Mouse (Mus musculus) ovary, postnatal 10 days (tissue): Measurements from ENCODE around the gene Lefty2.
"Not testable (repeated sequence)": the region's sequence is repeated elsewhere in the genome, so short reads cannot be mapped to it uniquely, and the experiment has no call there.

ENCODE experiments used
- DNase-seq: peaks from one replicate; pipeline ENCODE4 v3.0.0; 2022; ENCODE audit warnings: low spot score

Gene Lefty2

DNA sequence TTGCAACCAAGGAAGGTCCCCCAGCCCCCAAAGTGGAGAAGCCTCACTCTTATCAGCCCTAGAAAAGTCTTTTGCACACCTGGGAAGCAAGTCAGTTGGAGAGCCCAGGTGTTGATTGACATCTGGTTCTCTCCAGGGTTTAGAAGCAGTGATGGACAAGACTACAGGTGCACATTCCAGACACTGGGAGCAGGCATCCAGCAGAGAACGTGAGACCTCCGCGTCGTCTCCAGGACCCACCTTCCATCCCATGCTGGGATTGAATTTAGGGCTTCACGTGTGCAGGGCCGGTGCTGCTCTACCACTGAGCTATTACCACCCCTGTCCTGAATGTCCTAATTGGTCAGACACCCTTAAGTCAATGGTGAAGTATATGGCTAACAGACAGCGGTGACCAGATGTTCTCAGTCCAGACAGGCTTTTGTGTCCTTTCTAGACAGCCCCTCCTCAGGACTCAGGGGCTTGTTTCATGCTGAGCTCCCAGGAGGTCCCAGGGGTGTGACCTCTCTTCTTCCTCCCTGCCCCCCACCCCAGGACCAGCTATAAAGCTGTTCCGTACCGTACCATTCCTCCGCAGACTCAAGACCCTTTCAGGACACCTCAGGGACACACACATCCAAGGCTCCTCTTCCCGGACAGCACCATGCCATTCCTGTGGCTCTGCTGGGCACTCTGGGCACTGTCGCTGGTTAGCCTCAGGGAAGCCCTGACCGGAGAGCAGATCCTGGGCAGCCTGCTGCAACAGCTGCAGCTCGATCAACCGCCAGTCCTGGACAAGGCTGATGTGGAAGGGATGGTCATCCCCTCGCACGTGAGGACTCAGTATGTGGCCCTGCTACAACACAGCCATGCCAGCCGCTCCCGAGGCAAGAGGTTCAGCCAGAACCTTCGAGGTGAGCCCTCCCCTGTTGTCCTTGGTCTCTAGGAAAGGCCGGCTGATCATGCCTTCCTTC lies 41.8 kb downstream of the Lefty2 start, which contains the start of gene Lefty1:
Gene Lefty1, plus strand, starts transcription at position 556 of the 953 bp plus-strand sequence.
- no peak for DNase-seq

GRCm38 (mm10) chr1:180936610-180937398 lies 43.9 kb downstream of the Lefty2 start:
- not testable (repeated sequence) for DNase-seq

- not testable (repeated sequence) for DNase-seq
These were observed 44.7 kb downstream of the Lefty2 start for GRCm38 (mm10) chr1:180937631-180938030.

DNA sequence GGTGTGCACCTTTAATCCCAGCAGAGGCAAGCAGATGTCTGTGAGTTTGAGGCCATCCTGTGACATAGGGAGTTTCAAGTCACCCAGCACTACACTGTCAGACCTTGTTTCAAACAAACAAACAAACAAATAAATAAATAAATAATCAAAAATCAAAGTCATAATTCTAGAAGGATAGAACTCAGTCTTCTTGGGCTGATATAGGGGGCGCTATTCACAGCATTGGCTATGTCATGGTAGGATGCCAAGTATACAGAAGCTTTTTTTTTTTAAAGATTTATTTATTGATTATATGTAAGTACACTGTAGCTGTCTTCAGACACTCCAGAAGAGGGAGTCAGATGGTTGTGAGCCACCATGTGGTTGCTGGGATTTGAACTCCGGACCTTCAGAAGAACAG lies 45.9 kb downstream of the Lefty2 start:
- DNase-seq, result not testable (repeated sequence)

- no peak for DNase-seq
These were observed 48.0 kb downstream of the Lefty2 start for GRCm38 (mm10) chr1:180940776-180941460.

DNA sequence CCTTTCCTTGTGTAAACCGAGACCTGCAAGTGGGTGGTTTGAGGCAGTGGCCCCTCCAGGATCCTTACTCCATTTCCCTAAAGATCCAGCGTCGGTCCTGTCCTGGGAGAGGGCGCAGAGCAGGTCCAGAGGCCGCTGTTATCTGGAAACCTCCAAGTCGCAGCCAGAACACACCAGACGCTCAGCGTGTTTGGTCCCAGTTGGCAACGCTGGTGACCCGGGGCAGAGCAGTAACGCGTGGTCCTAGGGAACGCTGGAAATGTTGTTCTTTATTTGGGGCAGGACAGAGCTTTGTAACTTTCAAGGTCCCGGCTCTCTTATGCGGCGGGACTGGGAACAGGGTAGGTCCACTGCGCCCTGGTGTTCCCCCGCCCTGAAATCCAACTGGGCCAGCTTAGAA lies 48.8 kb downstream of the Lefty2 start:
- DNase-seq, result peak; percentile 33

DNA sequence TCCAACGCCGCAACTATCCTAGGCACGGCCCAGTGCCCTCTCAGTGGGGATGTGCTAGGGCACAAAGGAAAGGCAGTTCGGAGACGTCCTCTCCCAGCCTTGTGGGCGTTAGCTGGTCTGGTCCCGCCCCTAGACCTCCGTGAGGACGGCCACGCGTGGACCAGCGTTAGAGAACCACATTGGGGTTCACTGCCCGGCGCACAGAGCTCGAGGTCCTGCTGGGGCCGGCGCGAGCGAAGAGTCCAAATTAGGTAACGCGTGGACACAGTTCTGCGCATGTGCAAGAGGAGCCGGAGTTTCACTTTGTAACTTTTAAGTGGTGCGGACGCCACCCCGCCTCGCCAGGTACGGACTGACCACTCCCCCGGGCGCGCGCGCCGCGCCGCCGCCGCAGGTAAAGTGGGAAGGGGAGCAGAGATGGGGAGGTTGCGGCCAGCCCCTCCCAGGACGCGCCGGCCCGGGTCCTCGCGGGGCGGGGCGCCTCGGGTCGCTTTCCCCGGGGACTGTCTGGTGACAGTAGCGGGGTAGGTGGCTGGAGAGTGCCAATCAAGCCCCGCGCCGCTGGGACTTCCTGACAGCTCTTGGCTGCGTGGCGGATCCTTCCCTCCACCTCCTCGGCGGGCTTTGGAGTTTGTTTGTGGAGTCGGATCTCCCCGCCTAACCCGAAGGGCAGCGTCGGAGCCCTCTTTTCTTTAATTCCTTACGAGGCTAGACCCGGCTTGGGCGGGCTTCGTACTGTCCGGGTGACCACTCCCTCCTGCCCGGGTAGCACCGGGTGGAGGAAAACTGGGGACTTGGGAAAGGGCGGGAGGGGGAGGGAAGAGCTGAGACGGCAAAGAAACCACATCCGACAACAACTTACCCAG lies 49.5 kb downstream of the Lefty2 start, which contains the start of gene Tmem63a:
Gene Tmem63a, plus strand, starts transcription at position 179 of the 866 bp plus-strand sequence.
- peak; percentile 61 for DNase-seq

DNA sequence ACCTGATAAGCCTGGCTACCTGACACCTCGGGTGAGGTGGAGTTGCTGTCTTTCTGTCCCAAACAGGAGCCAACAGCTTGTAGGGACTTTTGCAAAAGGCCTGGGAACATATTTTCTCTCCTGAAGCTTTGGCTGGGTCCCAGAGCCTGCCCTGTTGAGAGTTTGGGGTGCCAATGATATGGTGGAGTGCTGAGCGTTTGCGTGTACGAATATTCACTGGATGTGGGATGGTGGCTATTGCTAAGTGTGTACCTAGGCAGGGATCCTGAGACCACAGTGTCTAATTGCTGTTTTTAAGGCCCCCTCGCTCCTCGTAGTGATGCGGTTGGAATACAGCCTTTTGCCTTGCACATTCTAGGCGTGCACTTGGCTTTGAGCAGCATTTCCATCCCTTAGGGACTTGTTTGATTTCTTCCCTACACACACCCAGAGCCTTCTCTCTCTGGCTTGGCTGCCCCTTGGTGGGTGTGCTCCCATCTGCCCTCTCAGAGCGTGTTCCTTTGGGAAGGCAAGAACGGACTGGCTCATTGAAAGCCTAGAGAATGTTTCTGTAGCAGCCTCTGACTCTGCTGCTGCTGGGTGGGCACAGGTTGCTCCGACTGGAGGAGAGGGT lies 50.2 kb downstream of the Lefty2 start:
- DNase-seq, result no peak

DNA sequence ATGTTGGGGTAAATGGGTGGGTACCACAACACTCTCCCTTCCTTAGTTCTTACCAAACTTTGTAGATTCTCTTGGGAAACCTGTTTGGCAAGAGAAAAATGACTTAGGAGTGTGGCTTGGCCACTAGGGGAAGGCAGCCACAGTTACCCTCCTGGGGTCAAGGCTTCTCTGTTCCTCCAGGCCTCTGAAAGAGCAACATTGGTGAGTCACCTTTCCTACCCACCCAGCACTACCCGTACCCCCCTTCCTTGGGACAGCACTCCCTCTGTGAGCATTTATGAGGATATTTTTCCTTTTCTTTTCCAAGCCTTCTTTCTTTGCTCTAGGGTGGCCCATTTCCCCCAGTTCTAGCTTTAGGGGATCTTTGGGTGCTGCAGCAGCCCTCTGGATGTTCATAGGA lies 51.0 kb downstream of the Lefty2 start:
- no peak for DNase-seq

GRCm38 (mm10) chr1:180944553-180944952 lies 51.6 kb downstream of the Lefty2 start:
- DNase-seq, result no peak

DNA sequence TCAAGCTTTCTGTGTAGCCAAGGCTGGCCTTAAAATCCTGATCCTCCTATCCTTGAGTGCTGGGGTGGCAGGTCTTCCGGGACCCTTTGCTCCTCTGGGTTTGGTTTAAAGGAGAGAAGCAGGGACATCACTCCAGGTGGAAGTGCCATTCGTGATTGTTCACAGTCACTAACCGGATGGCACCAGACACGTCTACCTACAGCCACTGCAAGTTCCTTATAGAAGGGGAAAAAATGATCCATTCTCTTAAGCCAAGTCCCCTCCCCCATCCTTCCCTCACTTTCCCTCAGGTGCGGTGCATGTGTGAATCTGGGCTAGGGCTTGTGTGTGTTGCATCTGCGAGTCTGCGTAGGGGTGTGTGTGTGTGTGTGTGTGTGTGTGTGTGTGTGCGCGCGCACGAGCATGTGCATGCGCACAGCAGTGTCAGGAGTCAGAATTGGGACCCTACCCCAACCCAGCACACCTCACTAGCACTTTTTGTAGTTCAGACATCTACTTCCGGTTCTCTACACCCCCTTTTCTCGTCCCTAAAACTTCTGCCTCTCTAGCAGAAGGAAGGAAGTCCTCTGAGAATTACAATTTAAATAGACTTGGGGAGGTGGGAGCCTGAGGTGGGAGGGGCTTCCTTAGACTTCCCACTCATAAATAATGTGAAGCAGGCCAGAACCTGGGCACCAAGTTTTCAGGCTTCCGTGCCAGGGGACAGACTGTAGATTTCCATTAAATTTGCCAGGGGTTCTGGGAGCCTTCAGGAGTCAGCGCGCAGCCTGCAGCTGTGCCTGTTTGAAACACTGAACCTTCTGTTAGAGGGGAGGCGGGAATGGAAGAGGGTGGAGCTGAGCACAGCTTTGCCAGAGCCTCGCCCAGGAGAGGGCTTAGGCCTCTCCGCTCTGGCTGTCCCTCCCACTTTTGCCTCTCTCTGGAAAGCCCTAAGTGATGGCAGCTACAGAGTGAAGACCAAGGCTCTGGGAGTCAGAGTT lies 52.4 kb downstream of the Lefty2 start:
- no peak for DNase-seq

DNA sequence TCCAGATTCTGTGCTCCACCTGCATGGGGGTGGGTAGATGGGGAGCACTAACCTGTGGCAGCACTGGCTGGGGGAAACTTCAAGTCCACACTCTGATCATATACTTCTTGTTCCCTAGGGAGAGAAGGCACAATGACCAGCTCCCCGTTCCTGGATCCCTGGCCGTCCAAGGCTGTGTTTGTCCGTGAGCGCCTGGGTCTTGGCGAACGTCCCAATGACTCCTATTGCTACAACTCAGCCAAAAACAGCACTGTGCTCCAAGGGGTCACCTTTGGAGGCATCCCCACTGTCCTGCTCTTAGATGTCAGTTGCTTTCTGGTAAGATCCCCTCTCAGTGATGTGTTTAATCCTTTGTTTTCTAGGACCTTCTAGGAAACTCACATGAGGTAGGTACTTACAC lies 53.5 kb downstream of the Lefty2 start:
- DNase-seq, result no peak
